Mouse (Mus musculus) kidney, adult 8-10 months (tissue): ENCODE measurements at regions not wholly inside any gene's neighbourhood (a gene's known extent, or its start where the extent isn't known, plus 50 kb on each side); places are given as distances from the start of the nearest gene placed in this dataset.

Source experiments
- DNase-seq, 2 experiments: peaks; one replicate each; pipeline ENCODE4 v3.0.0; 2022

DNA sequence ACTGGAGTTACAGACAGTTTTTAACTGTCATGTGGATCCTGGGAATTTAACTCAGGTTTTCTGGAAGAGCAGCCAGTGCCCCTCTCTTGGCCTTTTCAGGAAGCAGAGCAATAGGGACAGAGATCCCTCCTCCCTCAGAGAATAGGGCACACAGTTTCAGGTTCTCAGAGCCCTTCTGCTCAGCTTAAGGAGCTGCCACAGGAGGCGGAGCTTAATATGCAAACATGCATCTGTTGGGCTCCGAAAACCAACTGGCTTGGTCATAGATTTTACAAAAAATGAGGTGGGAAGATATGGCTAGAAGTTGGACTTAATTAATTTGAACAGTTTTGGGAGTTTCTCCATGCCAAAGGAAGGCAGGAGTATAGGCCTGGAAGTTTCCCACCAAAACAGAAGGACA is 61.9 kb upstream of the Znrf2 start:
- DNase-seq, result no peak

DNA sequence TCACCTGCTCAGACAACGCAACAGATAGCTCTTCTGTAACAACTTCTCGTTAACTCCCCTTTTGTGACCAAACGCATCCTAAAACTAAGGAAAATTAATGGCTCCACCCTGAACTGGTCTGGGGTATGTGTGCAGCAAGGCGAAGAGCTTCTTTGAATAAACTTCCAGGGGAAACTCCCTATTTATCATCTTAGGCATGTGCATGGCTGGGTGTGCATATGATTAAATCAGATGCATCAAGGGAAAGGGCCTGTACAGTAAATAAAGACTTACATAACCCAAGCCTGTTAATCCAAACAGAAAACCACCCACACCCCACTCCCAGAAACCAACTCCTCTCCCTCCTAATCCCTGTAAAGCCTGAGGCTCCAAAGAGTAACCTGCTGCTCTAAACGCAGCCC is 59.2 kb upstream of the Znrf2 start:
- DNase-seq, result no peak

DNA sequence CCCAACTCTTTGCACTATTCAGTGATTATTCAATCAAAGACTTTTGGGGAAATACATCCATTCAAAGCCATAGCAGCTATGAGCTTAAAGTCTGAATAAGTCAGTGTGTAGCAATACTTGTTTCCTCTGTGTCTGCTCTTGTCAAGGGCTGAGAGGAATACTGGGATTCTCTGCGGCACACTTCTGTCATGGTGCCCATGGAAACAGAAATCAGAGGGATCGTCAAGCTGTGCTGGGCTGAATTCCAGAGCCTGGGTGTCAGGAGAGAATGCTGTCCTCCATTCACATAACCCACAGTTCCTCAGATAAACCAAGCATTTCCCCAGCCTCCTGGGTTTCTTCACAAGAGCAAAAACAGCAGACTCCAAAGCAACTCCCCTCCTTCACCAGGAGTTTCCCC is 58.6 kb upstream of the Znrf2 start:
- no peak for DNase-seq

DNA sequence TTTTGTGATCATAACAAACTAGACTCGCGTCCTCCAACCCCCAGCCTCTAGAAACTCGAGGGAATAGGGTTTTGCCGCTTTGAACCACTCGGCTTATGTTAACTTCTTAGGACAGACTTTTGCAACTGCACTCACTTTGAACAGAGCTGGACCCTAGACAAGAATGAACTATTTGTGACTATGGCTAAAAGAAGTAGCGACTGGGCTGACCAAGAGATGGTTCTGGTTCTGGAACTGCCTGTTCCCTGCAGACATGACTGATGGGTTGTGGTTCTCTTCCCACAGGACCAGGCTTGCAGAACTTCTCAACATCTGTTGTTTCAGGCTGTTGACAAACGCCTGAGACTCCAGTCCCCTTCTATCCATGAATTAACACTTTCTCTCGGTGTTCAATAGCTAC is 57.5 kb upstream of the Znrf2 start:
- no peak for DNase-seq

DNA sequence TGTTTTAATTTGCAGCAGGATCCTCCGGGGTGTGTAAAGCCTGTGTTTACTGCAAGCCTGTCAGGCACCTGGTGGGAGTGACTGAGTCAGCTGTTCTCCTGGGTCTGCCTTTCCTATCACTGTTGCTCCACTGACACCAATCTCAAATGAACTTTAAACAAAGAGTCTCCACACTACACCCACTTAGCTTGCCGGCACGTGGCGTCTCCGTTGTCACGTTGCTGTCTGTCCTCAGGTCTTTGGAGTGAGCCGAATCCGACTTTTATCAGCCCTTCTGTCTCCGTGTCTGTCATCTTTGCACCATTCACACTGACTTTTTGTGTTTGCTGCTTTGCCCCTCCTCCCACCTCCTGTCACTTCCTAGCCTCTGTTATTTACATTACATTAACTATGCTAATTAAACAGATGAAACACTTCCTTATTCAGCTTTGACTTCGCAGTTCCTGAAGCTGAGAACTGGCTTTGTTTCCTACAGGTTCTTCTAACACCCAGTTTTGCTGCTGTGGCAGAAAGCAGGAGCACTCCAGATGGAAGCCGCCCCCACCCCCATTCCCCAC is 56.7 kb upstream of the Znrf2 start:
- peak; percentile 16 to 27 for DNase-seq

DNA sequence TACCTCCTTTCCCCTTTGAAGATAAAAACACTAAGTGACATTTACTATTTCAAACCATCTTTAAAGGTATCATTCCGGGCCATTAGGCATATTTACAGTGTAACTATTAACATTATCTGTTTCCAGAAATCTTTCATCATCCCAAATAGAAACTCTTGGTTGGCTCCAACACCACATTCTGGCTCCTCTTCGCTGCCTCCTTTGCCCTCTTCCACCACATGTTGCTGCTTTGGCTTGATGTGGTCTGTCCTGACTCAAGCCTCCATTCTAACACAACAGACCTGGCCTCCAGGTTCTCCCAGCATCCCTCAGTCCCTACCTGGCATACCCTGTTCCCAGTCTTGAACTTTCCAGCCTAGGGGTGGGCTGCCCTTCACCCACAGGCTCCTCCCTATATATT is 56.2 kb upstream of the Znrf2 start:
- no peak for DNase-seq

DNA sequence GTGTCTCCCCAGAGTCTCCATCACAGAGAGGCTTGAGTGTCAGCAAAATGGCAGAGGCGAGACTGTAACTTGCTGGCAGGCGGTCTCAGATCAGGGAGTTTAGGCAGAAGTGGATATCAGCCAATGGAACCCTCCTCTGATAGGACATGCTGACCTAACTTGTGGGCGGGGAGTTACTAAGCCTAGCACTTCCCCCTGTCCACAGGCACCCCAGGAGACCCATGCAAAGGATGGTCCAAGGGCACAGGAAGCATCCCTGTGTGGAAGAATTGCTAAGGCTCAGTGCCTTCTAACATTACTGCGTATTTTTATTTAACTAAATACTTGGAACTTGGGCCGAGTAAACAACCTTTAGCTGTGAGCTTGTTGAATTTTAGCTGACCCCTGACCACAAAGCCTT is 54.7 kb upstream of the Znrf2 start:
- peak; percentile 32 to 52 for DNase-seq

DNA sequence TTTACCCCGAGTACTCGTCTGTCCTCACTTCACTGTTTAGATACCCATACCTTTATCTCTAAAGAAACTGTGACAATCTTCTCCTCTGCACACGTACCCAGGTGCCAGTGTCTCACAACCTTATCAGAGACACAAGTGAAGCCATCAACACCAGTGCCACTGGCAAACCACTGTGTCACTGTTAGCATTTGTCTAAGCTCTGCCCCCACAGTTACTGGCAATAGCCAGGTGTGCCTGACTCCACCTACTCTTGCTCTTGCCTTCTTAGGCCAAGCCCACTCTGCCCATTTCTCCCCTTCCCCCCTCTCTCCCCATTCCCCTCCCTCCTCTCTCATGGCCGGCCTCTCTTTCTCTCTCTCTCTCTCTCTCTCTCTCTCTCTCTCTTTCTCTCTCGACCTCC is 54.2 kb upstream of the Znrf2 start:
- DNase-seq, result no peak

DNA sequence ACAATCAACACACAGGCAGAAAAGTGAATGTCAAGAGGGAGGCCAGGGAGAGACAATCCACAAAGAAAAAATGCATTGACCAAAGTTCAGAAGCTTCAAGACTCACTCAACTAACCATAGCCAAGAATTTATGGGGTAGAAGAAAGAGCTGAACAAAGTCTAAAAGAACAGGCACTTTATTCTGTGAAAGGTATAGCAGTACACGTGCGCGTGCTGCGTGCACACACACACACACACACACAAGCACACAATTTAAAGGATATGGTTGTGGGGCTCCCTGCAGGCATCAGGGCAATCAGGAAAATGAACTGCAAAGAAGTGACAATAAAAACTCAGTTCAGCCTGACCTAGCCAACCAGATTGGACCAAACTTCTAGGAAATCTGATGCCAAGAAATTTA is 53.0 kb upstream of the Znrf2 start:
- no peak for DNase-seq

DNA sequence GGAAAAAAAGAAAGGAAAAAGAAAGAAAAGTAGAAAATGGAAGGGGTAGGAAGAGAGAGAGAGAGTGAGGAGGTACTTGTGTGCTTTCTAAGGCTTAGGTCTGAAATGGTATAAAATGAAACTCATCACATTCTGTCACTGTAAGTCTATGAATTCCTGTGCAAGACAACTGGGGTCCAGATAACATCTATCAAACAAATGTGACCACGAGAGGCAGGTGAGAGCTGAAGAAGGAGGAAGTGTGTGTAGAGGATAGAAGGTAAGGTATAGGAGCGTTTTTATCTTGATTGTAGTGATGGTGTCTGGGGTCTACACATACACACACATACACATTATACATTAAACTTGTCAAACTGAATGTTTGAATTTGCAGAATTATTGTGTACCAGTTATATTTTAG is 51.0 kb upstream of the Znrf2 start:
- no peak for DNase-seq

DNA sequence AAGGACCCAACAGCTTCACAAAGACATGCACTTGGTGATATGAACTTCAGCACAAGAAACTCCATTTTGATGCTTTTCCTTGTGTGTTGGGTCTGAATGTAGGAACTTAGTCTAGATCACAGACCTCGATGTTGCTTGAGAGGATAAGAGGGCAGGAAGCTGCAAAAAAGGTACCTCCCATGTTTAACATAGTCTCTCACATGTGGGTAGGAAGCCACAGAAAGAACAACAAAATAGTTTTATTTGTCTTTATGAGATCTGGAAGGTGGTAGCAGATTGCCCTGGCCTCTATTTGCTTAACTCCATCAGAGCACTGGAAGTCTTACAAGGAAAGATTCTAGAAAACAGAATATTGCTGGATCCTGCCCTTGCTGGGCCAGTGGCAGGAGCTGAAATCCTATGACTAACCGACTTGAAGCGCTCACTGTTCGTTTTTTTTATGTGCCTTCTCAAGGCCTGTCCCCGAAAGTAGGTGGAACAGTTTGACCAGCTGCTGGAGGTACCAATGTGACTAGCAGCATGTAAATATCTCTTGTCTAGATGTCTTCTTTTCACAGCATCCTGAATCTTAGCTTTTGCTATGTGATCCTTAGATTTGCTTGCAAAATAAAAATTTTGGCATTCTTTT is 50.1 kb upstream of the Znrf2 start:
- DNase-seq, result no peak
